In genomic region chr2:166995796-166996532, GRCm38 (mm10) we compare ENCODE assay signal across 7 mouse cellular contexts. TPM values are rescaled to one million over a fixed set of nuclear protein-coding genes. Genes with fewer than 3 reads are reported as not detected.
A peak's percentile ranks its signal among the peaks of the same experiment; 100 is the strongest.
DNase-seq lines count a peak whose midpoint lies in the region; ATAC-seq lines count a peak whose summit lies in the region.

TSS of gene Stau1 (minus strand) at chr2:166996299.

- no peaks in the 10 kb centered on the region for H3K27me3 ChIP-seq in embryonic facial prominence, embryonic 12.5 days
- no peaks in the 10 kb centered on the region for H3K27me3 ChIP-seq in limb, embryonic 11.5 days (ENCODE audit: control insufficient read depth, insufficient read depth, low read length)
- H3K27me3 ChIP-seq in midbrain, embryonic 14.5 days (ENCODE audit: control insufficient read depth, insufficient read depth, low read length) = no peaks in the 10 kb centered on the region

- peaks cover 35% of the 10 kb centered on the region for H3K4me1 ChIP-seq in embryonic facial prominence, embryonic 12.5 days
- peaks cover 14% of the 10 kb centered on the region; the same call in 1 of the 2 replicates for H3K4me1 ChIP-seq in limb, embryonic 11.5 days (ENCODE audit: control insufficient read depth, insufficient read depth, low read length)
- H3K4me1 ChIP-seq in midbrain, embryonic 14.5 days (ENCODE audit: control insufficient read depth, insufficient read depth, low read length) = peaks cover 31% of the 10 kb centered on the region

- no peaks in the 10 kb centered on the region for H3K36me3 ChIP-seq in embryonic facial prominence, embryonic 12.5 days
- no peaks in the 10 kb centered on the region for H3K36me3 ChIP-seq in limb, embryonic 11.5 days (ENCODE audit: control insufficient read depth, insufficient read depth, low read length)
- H3K36me3 ChIP-seq in midbrain, embryonic 14.5 days (ENCODE audit: control insufficient read depth, insufficient read depth, low read length) = no peaks in the 10 kb centered on the region

- H3K9ac ChIP-seq in embryonic facial prominence, embryonic 12.5 days = peak within 1 kb of the TSS; percentile 97
- H3K9ac ChIP-seq in limb, embryonic 11.5 days (ENCODE audit: low read length) = peak within 1 kb of the TSS; percentile 97
- H3K9ac ChIP-seq in midbrain, embryonic 14.5 days (replicated peaks; ENCODE audit: low read length) = peak within 1 kb of the TSS; percentile 93

- peak within 1 kb of the TSS; percentile 99 for H3K27ac ChIP-seq in embryonic facial prominence, embryonic 12.5 days
- H3K27ac ChIP-seq in limb, embryonic 11.5 days (replicated peaks; ENCODE audit: low read depth, low read length) = peak within 1 kb of the TSS; percentile 95
- H3K27ac ChIP-seq in midbrain, embryonic 14.5 days (replicated peaks; ENCODE audit: low read depth, low read length) = peak within 1 kb of the TSS; percentile 96

- no peaks in the 10 kb centered on the region for H3K9me3 ChIP-seq in embryonic facial prominence, embryonic 12.5 days
- H3K9me3 ChIP-seq in limb, embryonic 11.5 days (ENCODE audit: control insufficient read depth, low read length) = no peaks in the 10 kb centered on the region
- H3K9me3 ChIP-seq in midbrain, embryonic 14.5 days (ENCODE audit: control insufficient read depth, low read length) = no peaks in the 10 kb centered on the region

- WGBS in embryonic facial prominence, embryonic 12.5 days = under 1% methylated on average over 84 of the region's 88 CpGs
- under 1% methylated on average over 64 of the region's 88 CpGs for WGBS in limb, embryonic 11.5 days
- 0% methylated on average over 69 of the region's 88 CpGs for WGBS in midbrain, embryonic 14.5 days

- peak; percentile 99 for ATAC-seq in embryonic facial prominence, embryonic 12.5 days (ENCODE audit: insufficient number of reproducible peaks, insufficient read depth, low FRiP score, low TSS enrichment)
- ATAC-seq in limb, embryonic 11.5 days (ENCODE audit: insufficient number of reproducible peaks, low FRiP score, low TSS enrichment, low read depth) = peak; percentile 99
- ATAC-seq in midbrain, embryonic 14.5 days (ENCODE audit: low FRiP score, low TSS enrichment) = peak; percentile 99

- H3K4me3 ChIP-seq in embryonic facial prominence, embryonic 12.5 days = peak within 1 kb of the TSS; percentile 92
- peak within 1 kb of the TSS; percentile 95 for H3K4me3 ChIP-seq in limb, embryonic 11.5 days (ENCODE audit: low read depth, low read length)
- peak within 1 kb of the TSS; percentile 99 for H3K4me3 ChIP-seq in midbrain, embryonic 14.5 days (replicated peaks; ENCODE audit: low read depth, low read length)

- peak within 1 kb of the TSS; percentile 88 for H3K4me2 ChIP-seq in embryonic facial prominence, embryonic 12.5 days (replicated peaks)
- peak within 1 kb of the TSS; percentile 97 for H3K4me2 ChIP-seq in limb, embryonic 11.5 days (ENCODE audit: low read depth, severe bottlenecking)
- H3K4me2 ChIP-seq in midbrain, embryonic 14.5 days (ENCODE audit: low read length) = peak within 1 kb of the TSS; percentile 93

- peak; percentile 96 for DNase-seq in adrenal gland, postnatal 25 days
- peak; percentile 100 for DNase-seq in heart, adult 11 months
- peak; percentile 93 for DNase-seq in kidney, adult 18-20 months
- DNase-seq in limb, embryonic 11.5 days (ENCODE audit: low spot score) = peak; percentile 96
- DNase-seq in midbrain, embryonic 14.5 days = peak; percentile 100
- peak; percentile 89 to 93 for DNase-seq in spleen, adult 18-20 months

RNA-seq across cellular contexts. Expression of gene Stau1, which starts in this region (rescaled TPM):
- 88.6 and 93.2 TPM in 2 replicates for total RNA-seq in adrenal gland, postnatal 25 days (2021)
- polyA plus RNA-seq in embryonic facial prominence, embryonic 12.5 days (2016; fragmentation: Nextera tagmentation; extraction: Ambion mirVana) = 112 TPM in 2 replicates
- 100 and 108 TPM in 2 replicates for polyA plus RNA-seq in limb, embryonic 11.5 days (2014; fragmentation: Nextera tagmentation; extraction: Ambion mirVana)
- 84.1 and 109 TPM in 2 replicates for polyA plus RNA-seq in midbrain, embryonic 14.5 days (2014; fragmentation: Nextera tagmentation; extraction: Ambion mirVana)

Comparison
In these comparisons a context has a peak if more than half of its experiments do, and no peak if none do; other contexts are left out.
1. Peak in every context shown above with its lines: DNase-seq, ATAC-seq, H3K4me3 ChIP-seq and H3K27ac ChIP-seq.